Mouse (Mus musculus) 3T3-L1 (cell line): Measurements from ENCODE around the gene Gm960.
A peak's percentile ranks its signal among the peaks of the same experiment; 100 is the strongest.

Experiments used
- DNase-seq: peaks from one replicate; pipeline ENCODE4 v3.0.0-alpha.2; 2015; ENCODE audit warnings: low read depth, low spot score

The Gm960 gene

GRCm38 (mm10) chr19:4712156-4712780 is 13.8 kb upstream of the Gm960 start:
- no peak for DNase-seq

DNA sequence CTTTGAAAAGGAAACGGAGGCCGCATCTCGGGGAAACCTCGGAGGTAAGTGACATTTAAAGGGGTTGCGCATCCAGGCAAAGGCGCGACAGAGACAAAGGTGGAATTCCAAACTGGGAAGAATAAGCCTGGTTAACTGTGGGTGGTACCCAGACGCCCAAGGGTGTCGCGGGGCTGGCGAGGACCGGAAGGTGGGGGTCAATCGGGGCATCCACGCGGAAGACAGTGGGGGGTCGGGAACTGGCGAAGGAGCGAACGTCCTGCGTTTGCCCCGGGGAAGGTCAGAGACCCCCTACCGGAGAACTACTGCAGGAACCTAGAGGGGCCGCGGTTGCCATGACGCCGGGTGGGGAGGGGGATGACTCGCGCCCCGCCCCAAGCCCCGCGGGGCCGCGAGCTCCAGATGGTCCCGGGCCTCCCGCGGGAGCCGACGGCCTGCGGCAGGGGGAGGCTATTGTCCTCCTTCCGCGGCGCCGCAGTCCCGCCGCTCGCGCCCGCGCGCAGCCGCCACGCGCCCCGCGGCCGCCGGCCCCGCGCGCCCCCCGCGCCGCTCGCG is 13.2 kb upstream of the Gm960 start:
- DNase-seq: no peak

DNA sequence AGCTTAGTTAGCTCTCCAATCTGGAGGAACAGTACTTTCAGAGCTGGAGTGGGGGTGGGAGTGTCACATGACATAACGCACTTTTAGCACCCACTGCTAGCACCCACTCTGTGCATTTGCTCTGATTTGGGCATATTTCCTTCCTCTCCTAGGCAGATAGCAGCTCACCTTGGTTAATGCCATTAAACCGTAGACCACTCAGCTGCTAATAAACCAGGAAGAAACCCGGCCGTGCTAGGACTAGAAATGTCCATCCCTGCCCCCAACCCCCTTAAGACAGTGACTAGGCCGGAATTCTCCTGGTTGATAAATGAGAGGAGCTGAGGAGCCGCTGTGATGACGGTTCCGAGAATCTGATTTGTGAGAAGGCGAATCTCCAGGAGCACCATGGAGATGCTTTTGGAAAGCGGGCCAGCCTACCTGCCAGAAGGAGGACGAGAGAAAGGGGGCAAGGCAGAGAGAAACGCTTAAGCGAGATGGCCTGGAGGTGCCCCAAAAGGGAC is 12.7 kb upstream of the Gm960 start, which contains the start of gene Sptbn2:
Gene Sptbn2 (plus strand): TSS at position 70 of the 503 bp plus-strand sequence.
- no peak for DNase-seq

- DNase-seq: no peak
These were observed 10.3 kb upstream of the Gm960 start for GRCm38 (mm10) chr19:4708765-4709164.

DNA sequence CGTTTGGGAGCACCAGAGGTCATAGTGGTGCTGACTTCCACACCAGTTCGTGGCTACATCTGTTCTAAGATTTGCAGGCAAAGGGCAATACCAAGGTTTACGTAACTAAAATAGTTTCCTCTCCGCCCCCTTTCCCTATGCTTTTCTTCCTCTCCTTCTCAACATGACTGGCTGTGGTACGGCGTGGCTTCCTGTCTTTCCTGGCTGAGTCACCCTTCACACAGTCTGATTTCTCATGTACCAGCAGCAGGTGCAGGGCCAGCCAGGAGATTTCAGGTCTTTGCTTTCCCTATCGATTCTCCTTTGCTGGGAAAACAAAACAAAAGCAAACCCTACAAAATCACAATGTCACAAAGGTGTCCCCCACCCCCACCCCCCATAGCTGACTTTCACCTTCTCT is 2.8 kb upstream of the Gm960 start:
- peak; percentile 58 for DNase-seq

GRCm38 (mm10) chr19:4700656-4701055 is 2.2 kb upstream of the Gm960 start:
- DNase-seq: no peak

- no peak for DNase-seq
These were observed 1.4 kb upstream of the Gm960 start for GRCm38 (mm10) chr19:4699821-4700220.

DNA sequence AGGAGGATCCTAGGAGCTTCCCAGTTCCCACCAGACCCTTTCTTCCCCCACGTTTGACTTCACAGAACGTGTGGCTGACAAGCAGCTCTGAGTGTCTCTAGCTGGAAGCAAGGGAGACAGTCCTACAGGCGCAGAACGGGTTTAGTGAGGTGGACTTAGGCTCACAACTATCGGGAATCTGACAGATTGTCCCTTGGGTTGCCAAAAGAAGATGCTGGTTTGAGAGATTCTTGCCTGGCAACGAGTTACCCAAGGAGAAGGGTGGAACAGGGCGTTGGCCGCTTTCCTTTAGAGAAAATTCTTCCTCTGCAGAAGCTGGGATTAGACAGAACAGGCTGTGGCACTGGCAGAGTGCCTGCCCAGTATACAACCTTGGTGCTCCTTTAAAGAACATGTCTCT is 388 bp upstream of the Gm960 start:
- DNase-seq: peak; percentile 23

DNA sequence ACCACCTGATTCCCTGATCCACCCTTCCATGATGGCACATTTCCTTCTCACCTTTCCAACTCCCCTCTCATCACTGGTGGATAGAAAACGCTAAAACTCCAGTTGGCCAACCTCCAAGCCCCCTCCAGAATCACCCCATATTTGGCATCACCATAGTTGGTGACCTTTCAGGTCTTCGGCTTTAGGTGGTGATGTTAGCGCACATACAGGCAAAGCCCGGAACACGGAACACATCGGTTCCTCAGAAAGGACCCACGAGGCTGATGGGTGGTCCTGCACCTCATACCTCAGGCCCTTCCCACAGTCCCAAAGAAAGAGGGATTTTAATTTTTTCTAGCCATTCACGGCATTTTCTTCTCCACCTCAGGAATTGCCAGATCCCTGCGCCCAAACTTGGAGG is 747 bp downstream of the Gm960 start:
- no peak for DNase-seq

- peak; percentile 84 for DNase-seq
These were observed 1.3 kb downstream of the Gm960 start for GRCm38 (mm10) chr19:4697121-4697520.

DNA sequence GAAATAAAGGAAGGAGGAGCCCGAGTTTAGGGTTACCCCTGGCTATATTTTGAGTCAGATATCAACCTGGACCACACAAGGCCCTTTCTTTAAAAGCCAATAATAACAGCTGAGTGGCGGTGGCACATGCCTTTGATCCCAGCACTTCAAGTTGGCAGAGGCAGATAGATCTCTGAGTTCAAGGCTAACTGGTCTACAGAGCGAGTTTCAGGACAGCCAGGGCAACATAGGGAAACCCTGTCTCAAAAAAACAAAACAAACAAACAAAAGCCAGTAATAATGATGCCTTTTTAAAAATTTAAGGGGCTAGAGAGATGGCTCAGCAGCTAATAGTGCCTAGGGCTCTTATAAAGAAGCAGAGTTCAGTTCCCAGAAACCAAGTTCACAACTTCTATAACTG is 4.1 kb downstream of the Gm960 start:
- DNase-seq: no peak

- peak; percentile 59 for DNase-seq
These were observed 26.1 kb downstream of the Gm960 start for GRCm38 (mm10) chr19:4672401-4672800.

DNA sequence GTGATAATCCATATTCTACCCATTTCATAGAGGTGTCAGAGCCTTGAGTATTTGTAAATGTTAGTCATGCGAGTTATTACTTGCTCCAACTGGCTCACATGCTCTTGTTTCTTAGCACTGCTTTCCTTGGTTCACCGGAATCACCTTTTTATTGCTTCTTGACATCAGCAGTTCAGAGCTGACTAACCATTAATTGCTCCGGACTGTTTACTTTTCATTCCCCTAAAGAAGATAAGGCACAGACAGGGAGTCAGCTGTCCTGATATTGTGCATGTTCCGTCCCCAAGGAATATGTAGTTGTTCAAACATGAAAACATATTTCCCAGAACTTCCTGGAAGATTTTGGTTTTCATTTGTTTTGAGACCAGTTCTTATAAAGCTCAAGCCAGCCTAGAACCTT is 27.7 kb downstream of the Gm960 start:
- no peak for DNase-seq

DNA sequence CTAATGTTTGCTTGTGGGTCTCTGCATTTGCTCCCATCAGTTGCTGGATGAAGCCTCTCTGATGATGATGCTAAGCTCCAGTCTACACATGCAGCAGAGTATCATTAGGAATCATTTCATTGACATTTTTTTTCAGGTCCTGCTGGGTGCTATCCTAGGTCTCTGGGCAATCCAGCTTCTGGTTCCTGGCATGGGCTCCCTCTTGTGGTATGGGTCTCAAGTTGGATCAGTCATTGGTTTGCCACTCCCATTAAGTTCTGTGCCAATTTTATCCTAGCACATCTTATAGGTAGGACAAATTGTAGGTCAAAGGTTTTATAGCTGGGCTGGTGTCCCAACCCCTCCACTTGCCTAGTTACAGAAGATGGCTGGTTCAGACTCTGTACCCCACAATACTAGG is 31.7 kb downstream of the Gm960 start:
- peak; percentile 33 for DNase-seq

DNA sequence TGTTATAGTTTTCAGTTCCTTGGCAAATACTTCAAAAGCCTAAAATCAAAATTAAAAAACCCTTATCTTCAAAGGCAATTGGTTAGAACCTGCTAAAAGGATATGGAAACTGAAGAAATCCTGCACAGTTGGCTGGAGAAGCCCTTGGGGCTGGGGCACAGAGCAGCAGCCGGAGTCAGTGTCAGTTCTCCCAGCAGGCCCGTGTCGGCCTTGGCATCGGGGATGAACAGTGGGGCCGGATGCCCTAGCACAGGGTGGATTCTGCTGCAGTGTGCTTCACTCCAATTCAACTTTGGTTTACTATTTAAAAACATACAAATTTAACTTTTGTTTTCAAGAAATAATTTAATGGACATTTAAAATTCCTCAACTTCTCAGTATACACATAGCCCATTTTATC is 40.3 kb downstream of the Gm960 start:
- no peak for DNase-seq

DNA sequence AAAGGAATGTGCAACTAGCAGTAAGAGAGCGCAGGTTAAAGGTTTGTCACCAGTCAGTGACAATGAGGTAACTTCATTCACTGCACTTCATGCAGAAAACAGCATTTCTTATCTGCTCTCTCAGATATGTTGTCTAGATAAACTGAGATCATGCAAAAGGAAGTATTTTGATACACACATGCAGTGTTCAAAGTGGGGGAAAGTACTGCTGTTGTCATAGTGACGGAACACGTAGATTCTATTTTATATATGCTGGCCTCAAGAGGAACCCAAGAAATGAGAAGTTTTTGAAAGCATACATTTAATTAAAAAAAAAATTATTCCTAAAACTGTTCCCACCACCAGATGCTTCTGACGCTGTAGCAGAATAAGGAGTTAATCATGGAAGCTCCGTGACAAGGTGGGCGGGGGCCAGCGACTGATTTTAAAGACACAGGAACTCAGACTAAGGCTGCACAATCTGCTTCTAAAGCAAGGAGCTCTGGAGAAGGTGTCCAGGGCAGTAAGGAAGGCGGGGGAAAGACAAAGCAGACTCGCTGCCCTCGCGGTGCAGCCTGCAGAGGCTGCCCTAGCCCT is 51.5 kb downstream of the Gm960 start:
- DNase-seq: no peak

DNA sequence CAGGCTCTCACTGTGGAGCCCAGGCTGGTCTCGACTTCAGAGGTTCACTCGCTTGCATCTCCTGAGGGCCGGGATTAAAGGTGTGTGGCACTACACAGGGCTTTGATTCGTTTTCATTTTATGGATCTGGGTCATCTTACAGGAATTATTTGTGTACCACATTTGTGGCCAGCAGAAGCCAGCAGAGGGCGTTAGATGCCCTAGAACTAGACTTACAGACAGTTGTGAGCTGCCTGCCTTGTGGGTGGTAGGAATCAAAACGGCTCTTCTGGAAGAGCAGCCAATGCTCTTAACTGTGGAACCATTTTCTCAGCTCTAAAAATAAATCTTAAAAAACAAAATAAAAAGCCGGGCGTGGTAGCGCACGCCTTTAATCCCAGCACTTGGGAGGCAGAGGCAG is 54.2 kb downstream of the Gm960 start:
- DNase-seq: peak; percentile 46

- no peak for DNase-seq
These were observed 62.5 kb downstream of the Gm960 start for GRCm38 (mm10) chr19:4635986-4636385.

DNA sequence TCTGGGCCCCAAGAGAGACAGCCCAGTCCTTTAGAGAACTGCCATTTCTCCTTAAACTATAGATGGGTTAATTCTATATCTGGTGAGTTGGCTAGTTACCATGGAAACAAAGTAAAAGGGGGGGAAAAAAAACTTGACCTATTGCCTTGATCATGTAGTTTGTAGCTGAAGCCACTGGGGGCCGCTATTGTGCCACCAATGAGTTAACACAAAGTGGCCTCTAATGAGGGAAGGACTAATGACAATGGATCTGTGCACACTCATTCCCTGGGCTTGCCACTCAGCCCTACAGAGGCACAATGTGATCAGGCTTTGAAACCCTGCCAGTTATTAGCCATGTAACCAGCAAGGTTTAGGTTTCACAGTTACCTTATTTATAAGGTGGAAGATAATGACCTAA is 69.6 kb downstream of the Gm960 start:
- peak; percentile 84 for DNase-seq

GRCm38 (mm10) chr19:4625829-4626535 is 72.5 kb downstream of the Gm960 start:
- peak; percentile 58 for DNase-seq

DNA sequence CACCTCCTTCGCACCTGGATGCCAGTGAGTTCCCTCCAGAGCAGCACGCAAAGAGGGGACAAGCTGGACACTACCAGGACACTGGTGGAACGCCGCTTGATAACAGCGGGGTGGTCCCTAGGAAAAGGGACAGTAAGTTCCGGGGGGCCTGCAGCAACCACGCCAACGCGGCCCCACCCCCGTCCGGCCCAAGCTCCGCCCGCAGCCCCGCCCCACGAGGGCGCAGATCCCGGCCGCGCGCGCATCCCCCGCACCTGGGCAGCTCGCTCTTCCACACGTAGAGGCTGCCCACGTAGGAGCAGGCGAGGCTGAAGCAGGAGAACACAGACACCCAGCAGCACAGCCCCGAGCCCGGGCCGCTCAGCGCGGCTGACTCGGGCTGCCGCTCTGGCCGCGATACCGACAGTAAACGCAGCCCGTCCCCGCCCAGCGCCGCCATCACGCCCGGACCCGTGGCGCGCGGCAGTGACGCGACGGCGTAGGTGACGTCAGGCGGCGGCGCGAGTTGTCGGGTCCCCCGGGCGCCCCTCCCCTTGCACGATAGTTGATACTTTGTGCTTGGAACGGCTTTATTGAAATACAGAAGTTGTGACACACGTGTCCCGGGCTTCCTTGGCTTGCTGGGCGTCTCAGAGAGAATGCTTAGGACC is 73.2 kb downstream of the Gm960 start, which contains the start of gene Rce1:
Gene Rce1 (minus strand): TSS at position 463 of the 650 bp plus-strand sequence.
- peak; percentile 88 for DNase-seq
